Mouse (Mus musculus): Measurements from ENCODE around the gene Dll4.

DNA sequence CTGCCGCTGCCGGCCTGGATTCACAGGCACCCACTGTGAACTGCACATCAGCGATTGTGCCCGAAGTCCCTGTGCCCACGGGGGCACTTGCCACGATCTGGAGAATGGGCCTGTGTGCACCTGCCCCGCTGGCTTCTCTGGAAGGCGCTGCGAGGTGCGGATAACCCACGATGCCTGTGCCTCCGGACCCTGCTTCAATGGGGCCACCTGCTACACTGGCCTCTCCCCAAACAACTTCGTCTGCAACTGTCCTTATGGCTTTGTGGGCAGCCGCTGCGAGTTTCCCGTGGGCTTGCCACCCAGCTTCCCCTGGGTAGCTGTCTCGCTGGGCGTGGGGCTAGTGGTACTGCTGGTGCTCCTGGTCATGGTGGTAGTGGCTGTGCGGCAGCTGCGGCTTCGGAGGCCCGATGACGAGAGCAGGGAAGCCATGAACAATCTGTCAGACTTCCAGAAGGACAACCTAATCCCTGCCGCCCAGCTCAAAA lies 6.6 kb downstream of the Dll4 start:
- TF ChIP-seq POLR2A (IDR thresholded peaks at IDR 0.05; ENCODE audit: low read depth, low read length) (no peak), CTCF (conservative IDR thresholded peaks at IDR 0.05; ENCODE audit: insufficient read depth, insufficient read length, low read depth, low read length) (no peak)
